In genomic region chr13:23752742-23753172, GRCm38 (mm10) we compare ENCODE assay signal across 8 mouse cellular contexts. TPM values are rescaled to one million over a fixed set of nuclear protein-coding genes. Genes with fewer than 3 reads are reported as not detected.
DNase-seq lines count a peak whose midpoint lies in the region; ATAC-seq and TF ChIP-seq lines count a peak whose summit lies in the region.

No protein-coding gene starts in this region.

- no peaks in the 10 kb centered on the region for H3K79me2 ChIP-seq in myocyte (ENCODE audit: control insufficient read depth, insufficient read depth)

- TF ChIP-seq POLR2A in bone marrow macrophage, adult 2 months (IDR thresholded peaks at IDR 0.05; ENCODE audit: borderline replicate concordance, low read depth, low read length): no peak
- peak; percentile 14 for TF ChIP-seq POLR2A in myocyte (IDR thresholded peaks at IDR 0.05; ENCODE audit: insufficient read length, low read depth)

- peaks cover 5% of the 10 kb centered on the region for H3K4me1 ChIP-seq in heart, postnatal 0 days (ENCODE audit: control insufficient read depth, insufficient read depth)
- H3K4me1 ChIP-seq in bone marrow macrophage, adult 2 months (ENCODE audit: control insufficient read depth, insufficient read depth, low read length): peaks cover 20% of the 10 kb centered on the region
- H3K4me1 ChIP-seq in hindbrain, embryonic 16.5 days (ENCODE audit: control insufficient read depth, insufficient read depth, low read depth, low read length): peaks cover 6% of the 10 kb centered on the region

- peak overlapping the region; percentile 5; the same call in 1 of the 2 replicates for H3K27ac ChIP-seq in heart, postnatal 0 days (ENCODE audit: low read depth)
- peak overlapping the region; percentile 80 for H3K27ac ChIP-seq in bone marrow macrophage, adult 2 months (ENCODE audit: insufficient read depth, low read depth, low read length)
- H3K27ac ChIP-seq in hindbrain, embryonic 16.5 days (ENCODE audit: low read depth, low read length): no peak overlapping the region

- no peaks in the 10 kb centered on the region for H3K36me3 ChIP-seq in heart, postnatal 0 days (replicated peaks; ENCODE audit: control insufficient read depth, insufficient read depth, low read length)
- H3K36me3 ChIP-seq in hindbrain, embryonic 16.5 days (ENCODE audit: control insufficient read depth, insufficient read depth, low read length): no peaks in the 10 kb centered on the region
- no peaks in the 10 kb centered on the region for H3K36me3 ChIP-seq in myocyte (ENCODE audit: control insufficient read depth, insufficient read depth)

- H3K9ac ChIP-seq in heart, postnatal 0 days (replicated peaks; ENCODE audit: low read depth, low read length): peak overlapping the region; percentile 35
- H3K9ac ChIP-seq in hindbrain, embryonic 16.5 days (ENCODE audit: low read depth, low read length): peak overlapping the region; percentile 38

- no peak for TF ChIP-seq CTCF in heart, postnatal 0 days (IDR thresholded peaks at IDR 0.05; ENCODE audit: low read depth)
- TF ChIP-seq CTCF in bone marrow macrophage, adult 2 months (IDR thresholded peaks at IDR 0.05; ENCODE audit: low read depth, low read length): no peak

- no peaks in the 10 kb centered on the region for H3K27me3 ChIP-seq in heart, postnatal 0 days (ENCODE audit: control insufficient read depth, insufficient read depth, low read length)
- no peaks in the 10 kb centered on the region for H3K27me3 ChIP-seq in hindbrain, embryonic 16.5 days (replicated peaks; ENCODE audit: control insufficient read depth, insufficient read depth, low read length)
- H3K27me3 ChIP-seq in myocyte (ENCODE audit: control insufficient read depth, insufficient read depth, insufficient read length): no peaks in the 10 kb centered on the region

- peak overlapping the region; percentile 26; the same call in 1 of the 2 replicates for H3K4me3 ChIP-seq in heart, postnatal 0 days (ENCODE audit: low read depth, low read length)
- peak overlapping the region; percentile 58 for H3K4me3 ChIP-seq in bone marrow macrophage, adult 2 months (ENCODE audit: insufficient read depth, low read length)
- peak overlapping the region; percentile 23; the same call in 1 of the 2 replicates for H3K4me3 ChIP-seq in hindbrain, embryonic 16.5 days (ENCODE audit: low read length)
- peak overlapping the region; percentile 15 for H3K4me3 ChIP-seq in myocyte

- no peak for DNase-seq in heart, postnatal 0 days (ENCODE audit: low spot score)
- DNase-seq in heart, adult 9 months (ENCODE audit: low spot score in 2 of 2): no peak
- DNase-seq in frontal cortex, postnatal 25 days (ENCODE audit: low spot score in 2 of 2): no peak
- DNase-seq in retina, postnatal 1 day: no peak
- DNase-seq in right cerebral cortex, adult 18-20 months: no peak

- no peak for ATAC-seq in heart, postnatal 0 days (ENCODE audit: insufficient read depth, low read depth)
- ATAC-seq in hindbrain, embryonic 16.5 days: no peak

- WGBS in heart, postnatal 0 days: 11% methylated on average over 6 of the region's 6 CpGs
- 3% methylated on average over 6 of the region's 6 CpGs for WGBS in hindbrain, embryonic 16.5 days

- no peak for TF ChIP-seq EP300 in heart, postnatal 0 days (IDR thresholded peaks at IDR 0.05; ENCODE audit: low read depth)

- H3ac ChIP-seq in myocyte (ENCODE audit: control insufficient read depth, insufficient read length): no peak overlapping the region

- H3K9me3 ChIP-seq in heart, postnatal 0 days (replicated peaks; ENCODE audit: control insufficient read depth, low read length): no peaks in the 10 kb centered on the region
- H3K9me3 ChIP-seq in hindbrain, embryonic 16.5 days (ENCODE audit: control insufficient read depth, low read length): no peaks in the 10 kb centered on the region

- H3K4me2 ChIP-seq in heart, postnatal 0 days (ENCODE audit: low read depth, low read length): peak overlapping the region; percentile 49
- H3K4me2 ChIP-seq in hindbrain, embryonic 16.5 days (ENCODE audit: low read length): peak overlapping the region; percentile 48
- peak overlapping the region; percentile 70 for H3K4me2 ChIP-seq in myocyte (ENCODE audit: low read depth)

TF ChIP-seq in myocyte, 11 proteins besides CTCF, POLR2A, EP300 and RAD21:
- no peak for TF ChIP-seq SRF (IDR thresholded peaks at IDR 0.05; ENCODE audit: control insufficient read depth, insufficient read length, low read depth)
- no peak for TF ChIP-seq REST (IDR thresholded peaks at IDR 0.05; ENCODE audit: insufficient read depth, insufficient read length)
- TF ChIP-seq MYOG (IDR thresholded peaks at IDR 0.05; ENCODE audit: control insufficient read depth in 1 of 3, insufficient read depth in 1 of 3, insufficient read length in 2 of 3, low read depth in 2 of 3): no peak
- no peak for TF ChIP-seq MYOD1 (IDR thresholded peaks at IDR 0.05; ENCODE audit: control insufficient read depth in 1 of 3, insufficient read length in 2 of 3, low read depth in 2 of 3)
- no peak for TF ChIP-seq TCF12 (IDR thresholded peaks at IDR 0.05; ENCODE audit: insufficient read depth, poor library complexity, severe bottlenecking)
- TF ChIP-seq TCF3 (IDR thresholded peaks at IDR 0.05; ENCODE audit: insufficient read length, low read depth): no peak
- no peak for TF ChIP-seq POLR2AphosphoS2 (IDR thresholded peaks at IDR 0.05; ENCODE audit: insufficient read length, low read depth)
- TF ChIP-seq E2F4 (IDR thresholded peaks at IDR 0.05; ENCODE audit: insufficient read depth): no peak
- no peak for TF ChIP-seq USF1 (IDR thresholded peaks at IDR 0.05; ENCODE audit: low read depth)
- TF ChIP-seq CEBPB (IDR thresholded peaks at IDR 0.05; ENCODE audit: insufficient read depth, poor library complexity, severe bottlenecking): no peak
- no peak for TF ChIP-seq MAX (IDR thresholded peaks at IDR 0.05; ENCODE audit: low read depth)

RNA-seq across cellular contexts. Expression of gene Hist1h3b, which starts 0.7 kb away (rescaled TPM):
- total RNA-seq in heart, postnatal 0 days (2014; rRNA removed; ENCODE audit: low replicate concordance): 800 and 1,239 TPM in 2 replicates
- 3.2 and 3.3 TPM in 2 replicates for polyA plus RNA-seq in heart, postnatal 0 days (2015; fragmentation: Nextera tagmentation; extraction: Ambion mirVana)
- 2.1 and 4.8 TPM in 2 replicates for polyA plus RNA-seq in bone marrow macrophage, adult 2 months (2012; ENCODE audit: insufficient read depth, insufficient read length, missing spikeins)
- polyA plus RNA-seq in hindbrain, embryonic 16.5 days (2015; fragmentation: Nextera tagmentation; extraction: Ambion mirVana): 1.7 and 2.7 TPM in 2 replicates
- polyA plus RNA-seq in myocyte (2012; fragmentation: generic; extraction: Trizol): 1.3 TPM

RNA-seq across cellular contexts. Expression of gene Hist1h2ab, which starts 1.8 kb away (rescaled TPM):
- total RNA-seq in heart, postnatal 0 days (2014; rRNA removed; ENCODE audit: low replicate concordance): 667 and 733 TPM in 2 replicates
- polyA plus RNA-seq in heart, postnatal 0 days (2015; fragmentation: Nextera tagmentation; extraction: Ambion mirVana): 5.6 and 7.6 TPM in 2 replicates
- polyA plus RNA-seq in bone marrow macrophage, adult 2 months (2012; ENCODE audit: insufficient read depth, insufficient read length, missing spikeins): 4.3 and 8.4 TPM in 2 replicates
- 3.7 and 6.8 TPM in 2 replicates for polyA plus RNA-seq in hindbrain, embryonic 16.5 days (2015; fragmentation: Nextera tagmentation; extraction: Ambion mirVana)
- polyA plus RNA-seq in myocyte (2012; fragmentation: generic; extraction: Trizol): 2.1 TPM

RNA-seq across cellular contexts. Expression of gene Hist1h4b, which starts 4.1 kb away (rescaled TPM):
- 252 and 267 TPM in 2 replicates for total RNA-seq in heart, postnatal 0 days (2014; rRNA removed; ENCODE audit: low replicate concordance)
- 0.46 and 0.60 TPM in 2 replicates for polyA plus RNA-seq in heart, postnatal 0 days (2015; fragmentation: Nextera tagmentation; extraction: Ambion mirVana)
- polyA plus RNA-seq in bone marrow macrophage, adult 2 months (2012; ENCODE audit: insufficient read depth, insufficient read length, missing spikeins): 4.5 and 5.1 TPM in 2 replicates
- 1.1 TPM in 1 of 2 replicates, not detected in the other for polyA plus RNA-seq in hindbrain, embryonic 16.5 days (2015; fragmentation: Nextera tagmentation; extraction: Ambion mirVana)
- polyA plus RNA-seq in myocyte (2012; fragmentation: generic; extraction: Trizol): 5.5 TPM

RNA-seq across cellular contexts. Expression of gene Hist1h2bb, which starts 6.2 kb away (rescaled TPM):
- total RNA-seq in heart, postnatal 0 days (2014; rRNA removed; ENCODE audit: low replicate concordance): 1,542 and 1,547 TPM in 2 replicates
- 0.59 and 0.78 TPM in 2 replicates for polyA plus RNA-seq in heart, postnatal 0 days (2015; fragmentation: Nextera tagmentation; extraction: Ambion mirVana)
- 1.3 TPM in 1 of 2 replicates, not detected in the other for polyA plus RNA-seq in bone marrow macrophage, adult 2 months (2012; ENCODE audit: insufficient read depth, insufficient read length, missing spikeins)
- 0.49 and 0.66 TPM in 2 replicates for polyA plus RNA-seq in hindbrain, embryonic 16.5 days (2015; fragmentation: Nextera tagmentation; extraction: Ambion mirVana)
- polyA plus RNA-seq in myocyte (2012; fragmentation: generic; extraction: Trizol): 1.3 TPM

RNA-seq across cellular contexts. Expression of gene Hist1h3c, which starts 7.4 kb away (rescaled TPM):
- total RNA-seq in heart, postnatal 0 days (2014; rRNA removed; ENCODE audit: low replicate concordance): 1,907 and 3,007 TPM in 2 replicates
- polyA plus RNA-seq in heart, postnatal 0 days (2015; fragmentation: Nextera tagmentation; extraction: Ambion mirVana): 1.2 and 1.3 TPM in 2 replicates
- 1.2 TPM in 1 of 2 replicates, not detected in the other for polyA plus RNA-seq in bone marrow macrophage, adult 2 months (2012; ENCODE audit: insufficient read depth, insufficient read length, missing spikeins)
- polyA plus RNA-seq in hindbrain, embryonic 16.5 days (2015; fragmentation: Nextera tagmentation; extraction: Ambion mirVana): 0.70 and 1.2 TPM in 2 replicates
- polyA plus RNA-seq in myocyte (2012; fragmentation: generic; extraction: Trizol): 2.5 TPM
